Mouse (Mus musculus): ENCODE results near the gene Tbl3. TPM values are rescaled to one million over a fixed set of nuclear protein-coding genes. Genes with fewer than 3 reads are reported as not detected.

Gene Tbl3
- polyA plus RNA-seq, 1 experiment from 2014 or later, result 50.1 TPM

GRCm38 (mm10) chr17:24742307-24742706 is 34.8 kb upstream of the Tbl3 start:
- 80% methylated on average over 8 of the region's 8 CpGs for WGBS
- Histone ChIP-seq H3K9me3 (ENCODE audit: control insufficient read depth, low read length) (no peaks in the 10 kb centered on the region), H3K27me3 (replicated peaks; ENCODE audit: control insufficient read depth, insufficient read depth, low read length) (no peaks in the 10 kb centered on the region), H3K4me1 (ENCODE audit: control insufficient read depth, insufficient read depth, low read length) (peaks cover 8% of the 10 kb centered on the region), H3K27ac (replicated peaks; ENCODE audit: low read depth, low read length) (no peak overlapping the region), H3K36me3 (ENCODE audit: control insufficient read depth, insufficient read depth, low read length) (0 out of 2 replicates have a peak, but pooled peaks cover 10% of the 10 kb centered on the region), H3K4me2 (ENCODE audit: low read depth, low read length) (no peak overlapping the region), H3K4me3 (ENCODE audit: low read depth, low read length) (no peak overlapping the region), H3K9ac (ENCODE audit: low read depth, low read length) (no peak overlapping the region)
- DNase-seq (ENCODE audit: low spot score), result no peak
- ATAC-seq (ENCODE audit: low read depth), result no peak

- Histone ChIP-seq H3K4me1 (ENCODE audit: control insufficient read depth, insufficient read depth, low read length) (peaks cover 10% of the 10 kb centered on the region), H3K9me3 (ENCODE audit: control insufficient read depth, low read length) (no peaks in the 10 kb centered on the region), H3K4me2 (ENCODE audit: low read depth, low read length) (no peak overlapping the region), H3K27me3 (replicated peaks; ENCODE audit: control insufficient read depth, insufficient read depth, low read length) (no peaks in the 10 kb centered on the region), H3K36me3 (ENCODE audit: control insufficient read depth, insufficient read depth, low read length) (0 out of 2 replicates have a peak, but pooled peaks cover 10% of the 10 kb centered on the region), H3K9ac (ENCODE audit: low read depth, low read length) (no peak overlapping the region), H3K4me3 (ENCODE audit: low read depth, low read length) (no peak overlapping the region), H3K27ac (replicated peaks; ENCODE audit: low read depth, low read length) (no peak overlapping the region)
- 80% methylated on average over 8 of the region's 8 CpGs for WGBS
- ATAC-seq (ENCODE audit: low read depth), result no peak
- no peak for DNase-seq (ENCODE audit: low spot score)
Observed at GRCm38 (mm10) chr17:24739926-24740325, 32.5 kb upstream of the Tbl3 start.

- Histone ChIP-seq H3K36me3 (ENCODE audit: control insufficient read depth, insufficient read depth, low read length) (0 out of 2 replicates have a peak, but pooled peaks cover 10% of the 10 kb centered on the region), H3K4me3 (ENCODE audit: low read depth, low read length) (no peak overlapping the region), H3K9ac (ENCODE audit: low read depth, low read length) (no peak overlapping the region), H3K27ac (replicated peaks; ENCODE audit: low read depth, low read length) (no peak overlapping the region), H3K9me3 (ENCODE audit: control insufficient read depth, low read length) (no peaks in the 10 kb centered on the region), H3K4me2 (ENCODE audit: low read depth, low read length) (no peak overlapping the region), H3K4me1 (ENCODE audit: control insufficient read depth, insufficient read depth, low read length) (peaks cover 10% of the 10 kb centered on the region), H3K27me3 (replicated peaks; ENCODE audit: control insufficient read depth, insufficient read depth, low read length) (no peaks in the 10 kb centered on the region)
- no peak for ATAC-seq (ENCODE audit: low read depth)
- WGBS, result 79% methylated on average over 4 of the region's 4 CpGs
- DNase-seq (ENCODE audit: low spot score), result no peak
Observed at GRCm38 (mm10) chr17:24738238-24738637, 30.8 kb upstream of the Tbl3 start.

- H3K4me2 ChIP-seq (ENCODE audit: low read depth, low read length), result peak overlapping the region; percentile 90
- no peak overlapping the region for H3K27ac ChIP-seq (replicated peaks; ENCODE audit: low read depth, low read length)
- H3K36me3 ChIP-seq (ENCODE audit: control insufficient read depth, insufficient read depth, low read length), result 0 out of 2 replicates have a peak, but pooled peaks cover 10% of the 10 kb centered on the region
- DNase-seq (ENCODE audit: low spot score), result no peak
- WGBS, result 21% methylated on average over 8 of the region's 8 CpGs
- peaks cover 10% of the 10 kb centered on the region for H3K4me1 ChIP-seq (ENCODE audit: control insufficient read depth, insufficient read depth, low read length)
- peak overlapping the region; percentile 66 for H3K9ac ChIP-seq (ENCODE audit: low read depth, low read length)
- no peak for ATAC-seq (ENCODE audit: low read depth)
- H3K27me3 ChIP-seq (replicated peaks; ENCODE audit: control insufficient read depth, insufficient read depth, low read length), result no peaks in the 10 kb centered on the region
- H3K9me3 ChIP-seq (ENCODE audit: control insufficient read depth, low read length), result no peaks in the 10 kb centered on the region
- H3K4me3 ChIP-seq (ENCODE audit: low read depth, low read length), result peak overlapping the region; percentile 61
Observed at GRCm38 (mm10) chr17:24737135-24737810, 29.8 kb upstream of the Tbl3 start.

- ATAC-seq (ENCODE audit: low read depth) (peak; percentile 97), DNase-seq (ENCODE audit: low spot score) (peak; percentile 100)
- Histone ChIP-seq H3K27me3 (replicated peaks; ENCODE audit: control insufficient read depth, insufficient read depth, low read length) (no peaks in the 10 kb centered on the region), H3K4me1 (ENCODE audit: control insufficient read depth, insufficient read depth, low read length) (peaks cover 10% of the 10 kb centered on the region), H3K4me2 (ENCODE audit: low read depth, low read length) (peak within 1 kb of the TSS; percentile 90), H3K4me3 (ENCODE audit: low read depth, low read length) (peak within 1 kb of the TSS; percentile 61), H3K9me3 (ENCODE audit: control insufficient read depth, low read length) (no peaks in the 10 kb centered on the region), H3K9ac (ENCODE audit: low read depth, low read length) (peak within 1 kb of the TSS; percentile 66), H3K36me3 (ENCODE audit: control insufficient read depth, insufficient read depth, low read length) (0 out of 2 replicates have a peak, but pooled peaks cover 10% of the 10 kb centered on the region), H3K27ac (replicated peaks; ENCODE audit: low read depth, low read length) (peak within 1 kb of the TSS; percentile 65; the same call in 1 of the 2 replicates)
- 2% methylated on average over 27 of the region's 29 CpGs for WGBS
Observed at GRCm38 (mm10) chr17:24736330-24737051, 29.0 kb upstream of the Tbl3 start, which contains the start of gene Msrb1. Gene Msrb1 (plus strand): TSS chr17:24736642.

GRCm38 (mm10) chr17:24735446-24735845 is 28.0 kb upstream of the Tbl3 start:
- no peak for ATAC-seq (ENCODE audit: low read depth)
- 90% methylated on average over 7 of the region's 7 CpGs for WGBS
- Histone ChIP-seq H3K9ac (ENCODE audit: low read depth, low read length) (no peak overlapping the region), H3K9me3 (ENCODE audit: control insufficient read depth, low read length) (no peaks in the 10 kb centered on the region), H3K4me1 (ENCODE audit: control insufficient read depth, insufficient read depth, low read length) (peaks cover 10% of the 10 kb centered on the region), H3K4me3 (ENCODE audit: low read depth, low read length) (no peak overlapping the region), H3K36me3 (ENCODE audit: control insufficient read depth, insufficient read depth, low read length) (0 out of 2 replicates have a peak, but pooled peaks cover 3% of the 10 kb centered on the region), H3K27ac (replicated peaks; ENCODE audit: low read depth, low read length) (no peak overlapping the region), H3K27me3 (replicated peaks; ENCODE audit: control insufficient read depth, insufficient read depth, low read length) (no peaks in the 10 kb centered on the region), H3K4me2 (ENCODE audit: low read depth, low read length) (peak overlapping the region; percentile 90; the same call in 1 of the 2 replicates)
- no peak for DNase-seq (ENCODE audit: low spot score)

GRCm38 (mm10) chr17:24734513-24734912 is 27.1 kb upstream of the Tbl3 start:
- Histone ChIP-seq H3K4me1 (ENCODE audit: control insufficient read depth, insufficient read depth, low read length) (peaks cover 10% of the 10 kb centered on the region), H3K36me3 (ENCODE audit: control insufficient read depth, insufficient read depth, low read length) (no peaks in the 10 kb centered on the region), H3K27me3 (replicated peaks; ENCODE audit: control insufficient read depth, insufficient read depth, low read length) (no peaks in the 10 kb centered on the region), H3K27ac (replicated peaks; ENCODE audit: low read depth, low read length) (no peak overlapping the region), H3K9ac (ENCODE audit: low read depth, low read length) (no peak overlapping the region), H3K9me3 (ENCODE audit: control insufficient read depth, low read length) (no peaks in the 10 kb centered on the region), H3K4me2 (ENCODE audit: low read depth, low read length) (no peak overlapping the region), H3K4me3 (ENCODE audit: low read depth, low read length) (no peak overlapping the region)
- WGBS, result 73% methylated on average over 1 of the region's 1 CpGs
- DNase-seq (ENCODE audit: low spot score), result no peak
- ATAC-seq (ENCODE audit: low read depth), result no peak

- no peak overlapping the region for H3K9ac ChIP-seq (ENCODE audit: low read depth, low read length)
- DNase-seq (ENCODE audit: low spot score) (no peak), ATAC-seq (ENCODE audit: low read depth) (no peak)
- WGBS, result 86% methylated on average over 21 of the region's 21 CpGs
- peaks cover 10% of the 10 kb centered on the region for H3K4me1 ChIP-seq (ENCODE audit: control insufficient read depth, insufficient read depth, low read length)
- H3K4me3 ChIP-seq (ENCODE audit: low read depth, low read length), result no peak overlapping the region
- no peaks in the 10 kb centered on the region for H3K36me3 ChIP-seq (ENCODE audit: control insufficient read depth, insufficient read depth, low read length)
- no peak overlapping the region for H3K4me2 ChIP-seq (ENCODE audit: low read depth, low read length)
- no peaks in the 10 kb centered on the region for H3K9me3 ChIP-seq (ENCODE audit: control insufficient read depth, low read length)
- no peak overlapping the region for H3K27ac ChIP-seq (replicated peaks; ENCODE audit: low read depth, low read length)
- H3K27me3 ChIP-seq (replicated peaks; ENCODE audit: control insufficient read depth, insufficient read depth, low read length), result no peaks in the 10 kb centered on the region
Observed at GRCm38 (mm10) chr17:24733434-24734050, 26.1 kb upstream of the Tbl3 start.

Measured in embryonic facial prominence, embryonic 14.5 days (tissue).